Mouse (Mus musculus) liver, embryonic 16.5 days (tissue): ENCODE results near the gene Gm11172. TPM values are rescaled to one million over a fixed set of nuclear protein-coding genes. Genes with fewer than 3 reads are reported as not detected.
A peak's percentile ranks its signal among the peaks of the same experiment; 100 is the strongest.

Source experiments
- ATAC-seq: fragments of 200-750 bp; cut with Nextera tagmentation; 2 replicates; pipeline ENCODE4 v1.8.0; 2017; ENCODE audit warnings: low read depth, mild to moderate bottlenecking, moderate number of reproducible peaks, moderate library complexity
- H3K27ac ChIP-seq: fragments of 300-500 bp; sonication (generic); 2 replicates; pipeline ENCODE4 v1.5.1; 2014; ENCODE audit warnings: mild to moderate bottlenecking, low read length
- H3K27me3 ChIP-seq: fragments of 300-500 bp; sonication (generic); 2 replicates; pipeline ENCODE4 v1.6.1; 2014; ENCODE audit warnings: low read depth, low read length, mixed read lengths; ENCODE audit not compliant: control insufficient read depth, insufficient read depth
- H3K36me3 ChIP-seq: fragments of 300-500 bp; sonication (generic); 2 replicates; pipeline ENCODE4 v1.6.1; 2014; ENCODE audit warnings: mild to moderate bottlenecking; ENCODE audit not compliant: control insufficient read depth, insufficient read depth
- H3K4me1 ChIP-seq: fragments of 300-500 bp; sonication (generic); 2 replicates; pipeline ENCODE4 v1.6.1; 2014; ENCODE audit warnings: low read depth, low read length, mixed read lengths; ENCODE audit not compliant: control insufficient read depth
- H3K4me2 ChIP-seq: fragments of 300-500 bp; sonication (generic); 2 replicates; pipeline ENCODE4 v1.6.1; 2014; ENCODE audit warnings: low read depth, low read length, mixed read lengths
- H3K4me3 ChIP-seq: fragments of 300-500 bp; sonication (generic); 2 replicates; pipeline ENCODE4 v1.5.1; 2014; ENCODE audit warnings: low read depth, mild to moderate bottlenecking, low read length
- H3K9ac ChIP-seq: fragments of 300-500 bp; sonication (generic); 2 replicates; pipeline ENCODE4 v1.6.1; 2014; ENCODE audit warnings: low read depth, low read length
- H3K9me3 ChIP-seq: fragments of 300-500 bp; sonication (generic); replicated peaks from 2 replicates; pipeline ENCODE4 v1.6.1; 2016; ENCODE audit warnings: low read length; ENCODE audit not compliant: control insufficient read depth
- WGBS: fragments of 180-500 bp; shearing (Covaris S2); extraction: QIAGEN DNeasy Blood & Tissue Kit; methylation state at CpG from one replicate; pipeline ENCODE4 v1.1.7; 2014; ENCODE audit not compliant: insufficient replicate concordance; 5-methylcytosine and 5-hydroxymethylcytosine counted together
- polyA plus RNA-seq: library from polyadenylated mRNA; unstranded; fragments of >200 nt; fragmentation: Nextera tagmentation; extraction: Ambion mirVana; gene quantifications from 2 replicates; pipeline ENCODE4 v1.2.1, GENCODE M21; 2015

Gene Gm11172
- polyA plus RNA-seq, 1 experiment from 2014 or later = not detected

DNA sequence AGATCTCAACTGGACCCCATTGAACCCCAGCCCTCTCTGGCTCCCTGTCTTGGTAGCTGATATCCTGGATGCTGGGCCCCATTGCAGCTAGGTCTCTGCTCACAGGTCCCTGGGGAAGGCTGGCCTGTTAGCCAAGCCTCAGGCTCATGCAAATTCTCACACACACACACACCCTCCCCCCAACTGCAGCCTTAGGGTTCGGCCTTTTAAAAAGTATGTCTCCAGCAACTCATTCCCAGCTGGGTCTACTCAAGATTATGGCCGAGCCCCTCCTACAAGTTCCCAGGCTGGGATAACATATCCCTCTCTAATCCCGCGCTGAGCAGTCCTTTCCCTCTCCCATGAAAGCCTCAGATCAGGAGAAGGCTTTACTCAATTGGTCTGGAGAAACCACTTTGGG is 8.7 kb downstream of the Gm11172 start:
- no peak for ATAC-seq
- Histone ChIP-seq H3K36me3 (no peaks in the 10 kb centered on the region), H3K27ac (no peak overlapping the region), H3K27me3 (peaks cover 3% of the 10 kb centered on the region; the same call in 1 of the 2 replicates), H3K4me1 (no peaks in the 10 kb centered on the region), H3K4me3 (no peak overlapping the region), H3K4me2 (no peak overlapping the region), H3K9me3 (no peaks in the 10 kb centered on the region), H3K9ac (no peak overlapping the region)
- WGBS = 57% methylated on average over 4 of the region's 4 CpGs

GRCm38 (mm10) chr16:10824536-10824935 is 11.8 kb downstream of the Gm11172 start:
- Histone ChIP-seq H3K36me3 (no peaks in the 10 kb centered on the region), H3K4me1 (no peaks in the 10 kb centered on the region), H3K9me3 (no peaks in the 10 kb centered on the region), H3K4me3 (no peak overlapping the region), H3K27me3 (no peaks in the 10 kb centered on the region; the same call in 1 of the 2 replicates), H3K9ac (no peak overlapping the region), H3K27ac (no peak overlapping the region), H3K4me2 (no peak overlapping the region)
- no peak for ATAC-seq
- WGBS = 61% methylated on average over 1 of the region's 1 CpGs

GRCm38 (mm10) chr16:10825840-10826239 is 13.1 kb downstream of the Gm11172 start:
- Histone ChIP-seq H3K27me3 (no peaks in the 10 kb centered on the region; the same call in 1 of the 2 replicates), H3K4me1 (no peaks in the 10 kb centered on the region), H3K9me3 (no peaks in the 10 kb centered on the region), H3K4me2 (no peak overlapping the region), H3K27ac (no peak overlapping the region), H3K9ac (no peak overlapping the region), H3K4me3 (no peak overlapping the region), H3K36me3 (no peaks in the 10 kb centered on the region)
- WGBS = 66% methylated on average over 4 of the region's 4 CpGs
- ATAC-seq = no peak

- Histone ChIP-seq H3K4me2 (no peak overlapping the region), H3K27ac (no peak overlapping the region), H3K36me3 (no peaks in the 10 kb centered on the region), H3K9me3 (no peaks in the 10 kb centered on the region), H3K4me3 (no peak overlapping the region), H3K4me1 (no peaks in the 10 kb centered on the region), H3K27me3 (no peaks in the 10 kb centered on the region), H3K9ac (no peak overlapping the region)
- ATAC-seq = no peak
- 67% methylated on average over 9 of the region's 9 CpGs for WGBS
Measured at GRCm38 (mm10) chr16:10827269-10827668, 14.6 kb downstream of the Gm11172 start.

- Histone ChIP-seq H3K4me3 (no peak overlapping the region), H3K36me3 (no peaks in the 10 kb centered on the region), H3K4me1 (no peaks in the 10 kb centered on the region), H3K9ac (no peak overlapping the region), H3K27me3 (no peaks in the 10 kb centered on the region), H3K9me3 (no peaks in the 10 kb centered on the region), H3K27ac (no peak overlapping the region), H3K4me2 (no peak overlapping the region)
- ATAC-seq = no peak
- WGBS = 56% methylated on average over 7 of the region's 7 CpGs
Measured at GRCm38 (mm10) chr16:10827766-10828460, 15.2 kb downstream of the Gm11172 start.

- WGBS = 65% methylated on average over 4 of the region's 4 CpGs
- Histone ChIP-seq H3K36me3 (no peaks in the 10 kb centered on the region), H3K27ac (no peak overlapping the region), H3K27me3 (no peaks in the 10 kb centered on the region), H3K4me1 (no peaks in the 10 kb centered on the region), H3K4me3 (no peak overlapping the region), H3K4me2 (no peak overlapping the region), H3K9ac (no peak overlapping the region), H3K9me3 (no peaks in the 10 kb centered on the region)
- no peak for ATAC-seq
Measured at GRCm38 (mm10) chr16:10828461-10828805, 15.7 kb downstream of the Gm11172 start.

DNA sequence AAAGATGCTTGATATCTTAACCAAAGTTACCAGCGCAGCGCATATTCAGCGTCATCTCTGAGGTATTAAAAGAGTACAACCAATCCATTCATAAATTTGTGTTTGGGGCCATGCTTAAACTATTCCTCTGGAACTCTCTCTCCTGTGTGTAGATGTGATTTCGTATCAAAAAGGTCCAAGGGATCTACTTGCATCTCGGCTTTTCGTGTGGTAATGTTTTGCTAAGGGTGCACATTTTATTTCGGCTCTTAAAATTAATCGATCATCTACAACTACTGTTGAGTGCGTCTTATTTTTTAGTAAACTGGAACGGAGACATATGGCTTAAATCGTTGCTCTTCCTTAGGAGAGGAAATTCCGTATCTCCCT is 21.8 kb downstream of the Gm11172 start:
- WGBS = 7% methylated on average over 12 of the region's 12 CpGs
- H3K9me3 ChIP-seq = no peaks in the 10 kb centered on the region

DNA sequence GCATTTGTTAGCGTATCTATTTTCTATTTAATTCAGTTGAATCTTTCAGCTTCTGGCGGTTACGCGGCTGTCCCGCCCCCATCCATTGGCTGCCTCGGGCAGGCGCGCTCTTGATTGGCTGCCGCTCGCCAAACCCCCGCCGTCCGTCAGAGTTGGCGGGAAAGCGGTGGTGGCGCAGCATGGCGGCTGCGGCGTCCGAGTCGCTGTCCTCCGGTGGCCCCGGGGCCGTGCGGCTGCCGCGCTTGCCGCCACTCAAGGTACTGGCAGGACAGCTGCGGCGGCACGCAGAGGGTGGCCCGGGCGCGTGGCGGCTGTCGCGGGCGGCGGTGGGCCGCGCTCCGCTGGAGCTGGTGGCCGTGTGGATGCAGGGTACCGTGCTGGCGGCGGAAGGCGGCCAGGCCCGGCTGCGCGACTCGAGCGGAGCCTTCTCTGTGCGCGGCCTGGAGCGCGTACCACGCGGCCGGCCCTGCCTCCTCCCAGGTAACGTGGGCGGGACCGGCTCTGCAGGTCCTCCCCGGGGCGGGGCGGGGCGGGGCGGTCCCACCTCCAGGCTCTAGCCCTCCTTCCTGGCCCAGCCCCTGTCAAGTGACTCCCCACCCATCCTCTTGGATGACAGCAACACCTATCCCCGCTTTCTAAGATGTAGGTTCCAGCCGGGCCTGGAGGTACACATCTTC is 22.3 kb downstream of the Gm11172 start, which contains the start of gene Rmi2:
Rmi2 (plus strand) TSS at position 149 of the 677 bp plus-strand sequence.
- Histone ChIP-seq H3K4me1 (peaks cover 19% of the 10 kb centered on the region), H3K27ac (peak within 1 kb of the TSS; percentile 88), H3K36me3 (no peaks in the 10 kb centered on the region), H3K9me3 (no peaks in the 10 kb centered on the region), H3K4me3 (peak within 1 kb of the TSS; percentile 89), H3K9ac (peak within 1 kb of the TSS; percentile 84), H3K4me2 (peak within 1 kb of the TSS; percentile 98), H3K27me3 (no peaks in the 10 kb centered on the region)
- under 1% methylated on average over 49 of the region's 69 CpGs for WGBS
- peak; percentile 98 for ATAC-seq

More for the DNA sequence above, 21.8 kb downstream of the Gm11172 start:
- peak overlapping the region; percentile 45 for H3K9ac ChIP-seq
- peak overlapping the region; percentile 98 for H3K4me2 ChIP-seq
- no peaks in the 10 kb centered on the region for H3K36me3 ChIP-seq
- no peak overlapping the region for H3K27ac ChIP-seq
- no peak for ATAC-seq
- peak overlapping the region; percentile 89 for H3K4me3 ChIP-seq
- H3K27me3 ChIP-seq = no peaks in the 10 kb centered on the region
- H3K4me1 ChIP-seq = peaks cover 19% of the 10 kb centered on the region

DNA sequence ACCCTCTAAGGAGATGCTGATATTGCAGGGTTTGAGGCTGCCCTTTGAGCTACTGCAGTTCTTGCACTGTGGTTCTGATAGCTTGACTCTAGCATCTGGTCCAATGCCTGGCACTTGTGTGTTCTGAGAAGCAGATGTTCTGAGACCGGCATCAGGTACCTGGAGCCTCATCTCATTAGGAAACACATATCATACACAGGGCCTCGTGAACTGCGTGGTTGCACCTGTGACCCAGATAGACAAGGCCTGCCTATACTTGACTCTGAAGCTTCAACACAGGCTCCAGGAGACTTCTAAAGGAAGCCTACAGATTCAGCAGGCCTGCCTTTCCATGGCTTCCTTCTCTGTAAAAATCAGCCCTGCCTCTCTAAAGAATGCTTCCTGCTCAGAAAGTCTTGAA is 23.7 kb downstream of the Gm11172 start:
- Histone ChIP-seq H3K27ac (no peak overlapping the region), H3K4me2 (no peak overlapping the region), H3K9me3 (no peaks in the 10 kb centered on the region), H3K4me1 (peaks cover 19% of the 10 kb centered on the region), H3K36me3 (no peaks in the 10 kb centered on the region), H3K4me3 (no peak overlapping the region), H3K27me3 (no peaks in the 10 kb centered on the region), H3K9ac (no peak overlapping the region)
- 80% methylated on average over 3 of the region's 3 CpGs for WGBS
- ATAC-seq = no peak
